Mouse (Mus musculus) cerebellum, adult 2 months (tissue): ENCODE results near the gene Fkbp14. TPM values are rescaled to one million over a fixed set of nuclear protein-coding genes. Genes with fewer than 3 reads are reported as not detected.

ENCODE experiments used
- DNase-seq, 2 experiments: peaks; one replicate each; pipeline ENCODE4 v3.0.0; 2021
- H3K27ac ChIP-seq: fragments of 200-500 bp; 2 replicates; pipeline ENCODE4 v1.5.1; 2012; ENCODE audit warnings: low read length, control low read depth, inconsistent platforms; ENCODE audit not compliant: insufficient read depth
- H3K27me3 ChIP-seq: fragments of 200-500 bp; 2 replicates; pipeline ENCODE4 v1.6.1; 2012; ENCODE audit warnings: inconsistent platforms, mild to moderate bottlenecking, low read length, moderate library complexity; ENCODE audit not compliant: control insufficient read depth, insufficient read depth
- H3K4me1 ChIP-seq: fragments of 200-500 bp; 2 replicates; pipeline ENCODE4 v1.6.1; 2011; ENCODE audit warnings: low read length; ENCODE audit not compliant: control insufficient read depth, insufficient read depth
- H3K4me3 ChIP-seq: fragments of 200-500 bp; replicated peaks from 2 replicates; pipeline ENCODE3; 2011; ENCODE audit warnings: mild to moderate bottlenecking, low read depth, low read length, control low read depth; ENCODE audit not compliant: insufficient read depth
- CTCF ChIP-seq: fragments of 200-500 bp; IDR thresholded peaks from 2 replicates; pipeline ENCODE4 v1.5.1; 2011; ENCODE audit warnings: low read depth, mild to moderate bottlenecking, control low read depth, low read length, moderate library complexity, borderline replicate concordance; ENCODE audit not compliant: insufficient read depth
- POLR2A ChIP-seq: fragments of 200-500 bp; IDR thresholded peaks from 2 replicates; pipeline ENCODE4 v1.6.1; 2011; ENCODE audit warnings: low read length, control low read depth, borderline replicate concordance; ENCODE audit not compliant: insufficient read depth
- WGBS: fragments of 180-500 bp; shearing (Covaris S2); methylation state at CpG from one replicate; pipeline ENCODE4 v1.1.7; 2018; 5-methylcytosine and 5-hydroxymethylcytosine counted together
- polyA plus RNA-seq: library from polyadenylated mRNA; depleted of rRNA; stranded (reverse); fragments of >200 nt; gene quantifications from 2 replicates; pipeline ENCODE4 v1.2.3, GENCODE M21; 2012

Fkbp14 gene
- polyA plus RNA-seq, 1 experiment = 15.7 TPM

DNA sequence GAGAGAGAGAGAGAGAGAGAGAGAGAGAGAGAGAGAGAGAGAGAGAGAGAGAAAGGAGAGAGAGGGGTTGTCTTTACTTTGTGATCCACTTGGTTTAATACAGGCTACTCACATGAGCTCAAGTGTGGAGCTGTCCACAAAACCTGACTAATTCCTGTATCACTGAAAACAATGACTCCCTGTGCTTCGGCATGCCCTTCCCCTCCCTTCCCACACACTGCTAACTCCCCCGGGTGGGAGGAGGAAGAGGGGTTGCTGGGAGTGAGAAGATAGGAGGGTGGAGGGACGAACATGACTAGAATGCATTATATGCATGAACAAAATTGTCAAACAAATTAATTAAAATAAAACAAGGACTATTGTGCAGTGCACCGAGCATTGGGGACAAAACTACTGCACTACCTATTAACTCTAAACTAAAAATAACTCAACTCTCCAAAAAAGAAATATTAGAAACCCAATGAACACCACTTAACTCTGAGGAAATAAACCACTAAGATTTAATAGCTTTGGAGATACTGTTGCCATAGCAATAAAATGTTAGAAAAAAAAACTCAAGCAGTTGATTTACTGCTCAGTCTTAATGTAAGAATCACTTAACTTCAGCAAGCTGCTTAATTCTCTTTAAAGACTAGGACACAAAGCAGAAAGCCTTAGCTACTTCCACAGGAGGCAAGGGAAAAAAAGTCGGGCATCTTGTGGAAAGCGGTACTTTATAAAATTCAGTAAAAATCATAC, 23.7 kb downstream of the Fkbp14 start:
- H3K27me3 ChIP-seq = no peaks in the 10 kb centered on the region
- TF ChIP-seq CTCF (no peak), POLR2A (no peak)
- no peaks in the 10 kb centered on the region for H3K4me1 ChIP-seq
- H3K27ac ChIP-seq = no peak overlapping the region
- H3K4me3 ChIP-seq = no peak overlapping the region
- WGBS = 50% methylated on average over 6 of the region's 6 CpGs
- no peak for DNase-seq

DNA sequence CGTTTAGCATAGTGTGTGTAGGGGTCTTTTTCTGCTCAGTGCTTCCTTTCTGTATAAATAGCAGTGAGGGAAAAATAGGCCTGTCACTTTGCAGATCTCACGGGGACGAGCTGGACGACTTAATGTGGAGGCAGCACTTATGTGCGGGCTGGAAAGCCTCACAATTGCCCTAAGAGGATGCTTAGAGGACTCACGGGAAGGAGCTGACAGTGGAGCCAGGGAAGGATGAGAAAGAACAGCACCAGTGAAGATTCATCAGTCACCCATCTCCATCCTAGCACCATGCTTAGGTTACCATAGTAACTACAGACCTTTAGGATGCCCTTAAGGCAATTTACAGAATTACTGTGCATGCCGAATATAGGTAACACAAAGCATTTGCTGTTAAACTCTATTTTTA, 27.3 kb downstream of the Fkbp14 start:
- H3K4me3 ChIP-seq = no peak overlapping the region
- 71% methylated on average over 7 of the region's 7 CpGs for WGBS
- H3K27ac ChIP-seq = no peak overlapping the region
- no peaks in the 10 kb centered on the region for H3K27me3 ChIP-seq
- TF ChIP-seq CTCF = no peak
- TF ChIP-seq POLR2A = no peak
- H3K4me1 ChIP-seq = no peaks in the 10 kb centered on the region
- DNase-seq = no peak

DNA sequence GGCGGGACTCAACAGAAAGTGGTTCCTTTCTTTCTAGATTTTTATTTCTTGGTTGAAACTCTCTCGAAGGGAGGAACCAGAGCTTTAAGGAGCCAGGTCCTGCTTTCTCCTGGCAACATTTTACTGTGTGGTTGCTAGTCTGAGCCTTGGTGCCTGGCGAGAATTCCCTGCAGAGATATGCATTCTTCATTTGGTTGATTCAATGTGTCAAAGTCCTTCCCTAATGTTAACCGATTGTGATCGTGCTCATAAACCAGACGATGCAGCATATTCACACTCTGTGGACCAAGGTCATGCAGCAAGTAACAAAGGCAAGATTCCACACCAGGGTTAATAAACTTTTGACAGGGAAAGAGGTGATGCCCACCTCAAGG, 30.6 kb downstream of the Fkbp14 start:
- peak overlapping the region; percentile 96 for H3K27ac ChIP-seq
- DNase-seq = no peak
- WGBS = under 1% methylated on average over 6 of the region's 6 CpGs
- no peak for TF ChIP-seq CTCF
- TF ChIP-seq POLR2A = no peak
- peak overlapping the region; percentile 96 for H3K4me3 ChIP-seq
- H3K4me1 ChIP-seq = peaks cover 3% of the 10 kb centered on the region
- no peaks in the 10 kb centered on the region for H3K27me3 ChIP-seq

DNA sequence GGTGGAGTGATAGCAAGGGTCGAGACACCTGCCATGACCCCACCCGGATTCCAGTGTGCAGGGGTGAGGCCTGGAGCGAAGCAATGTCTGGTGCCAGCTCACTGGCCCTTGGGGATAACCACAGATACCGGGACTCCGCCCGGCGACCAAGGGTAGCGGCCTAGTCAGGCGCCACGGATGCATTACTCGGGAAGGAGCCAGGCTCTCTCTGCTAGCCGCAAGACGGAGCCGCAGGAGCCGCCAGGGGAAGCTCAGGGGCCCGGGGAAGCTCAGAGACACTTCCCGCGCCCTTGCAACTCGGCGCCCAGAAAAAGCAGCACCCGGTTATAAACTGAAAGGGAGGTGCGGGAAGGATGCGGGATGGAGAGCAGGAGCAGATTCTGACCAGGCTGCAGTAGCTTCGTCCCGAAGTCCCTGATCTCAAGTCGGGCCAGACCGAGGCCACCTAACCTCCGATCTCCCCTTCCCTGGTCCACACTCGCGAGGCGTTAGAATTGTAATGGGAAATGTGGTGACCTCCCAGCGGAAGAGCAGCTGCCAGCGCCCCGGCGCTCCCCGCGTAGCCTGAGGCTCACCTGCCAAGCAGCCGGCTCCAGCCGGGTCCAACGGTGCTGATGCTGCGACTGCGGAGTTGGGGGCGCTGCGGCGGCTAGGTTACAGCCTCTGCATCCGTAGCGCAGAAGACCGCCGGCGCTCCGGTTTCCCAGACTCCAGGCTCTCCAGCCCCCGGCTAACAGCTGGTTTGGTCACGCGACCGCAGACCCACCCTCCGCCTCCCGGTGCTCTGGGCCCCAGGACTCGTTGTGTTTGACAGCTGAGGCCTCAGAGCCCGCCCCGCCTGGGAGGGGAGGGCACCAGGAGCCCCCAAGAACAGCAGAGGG, 31.2 kb downstream of the Fkbp14 start, which contains the start of gene Scrn1:
Gene Scrn1 (minus strand): TSS at position 825 of the 881 bp plus-strand sequence.
- peak; percentile 81 to 84 for DNase-seq
- Histone ChIP-seq H3K27ac (peak within 1 kb of the TSS; percentile 96), H3K4me1 (peaks cover 3% of the 10 kb centered on the region), H3K27me3 (no peaks in the 10 kb centered on the region), H3K4me3 (peak within 1 kb of the TSS; percentile 96)
- TF ChIP-seq POLR2A (no peak), CTCF (no peak)
- WGBS = under 1% methylated on average over 60 of the region's 60 CpGs

DNA sequence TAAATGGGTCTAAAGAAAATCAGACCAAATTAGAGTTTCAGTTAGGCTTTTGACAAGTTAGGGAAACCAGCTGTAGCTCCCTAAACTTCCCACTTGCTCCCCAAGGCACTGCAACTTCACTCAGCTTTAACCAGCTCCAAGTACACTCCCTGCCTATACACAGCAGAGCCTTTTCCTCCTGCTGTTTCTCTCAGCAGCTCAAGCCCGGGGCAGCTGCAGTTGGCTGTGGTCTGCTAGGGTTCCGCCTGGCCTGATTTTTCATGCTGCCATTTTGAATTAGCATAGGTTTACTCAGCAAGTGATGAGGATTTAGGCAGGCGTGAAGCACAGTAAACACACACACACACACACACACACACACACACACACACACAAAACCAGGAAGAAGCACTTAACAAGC, 32.1 kb downstream of the Fkbp14 start:
- Histone ChIP-seq H3K27me3 (no peaks in the 10 kb centered on the region), H3K27ac (peak overlapping the region; percentile 96), H3K4me3 (peak overlapping the region; percentile 96), H3K4me1 (peaks cover 4% of the 10 kb centered on the region)
- DNase-seq = peak; percentile 63 to 68
- WGBS = 5% methylated on average over 3 of the region's 3 CpGs
- TF ChIP-seq POLR2A (no peak), CTCF (no peak)

DNA sequence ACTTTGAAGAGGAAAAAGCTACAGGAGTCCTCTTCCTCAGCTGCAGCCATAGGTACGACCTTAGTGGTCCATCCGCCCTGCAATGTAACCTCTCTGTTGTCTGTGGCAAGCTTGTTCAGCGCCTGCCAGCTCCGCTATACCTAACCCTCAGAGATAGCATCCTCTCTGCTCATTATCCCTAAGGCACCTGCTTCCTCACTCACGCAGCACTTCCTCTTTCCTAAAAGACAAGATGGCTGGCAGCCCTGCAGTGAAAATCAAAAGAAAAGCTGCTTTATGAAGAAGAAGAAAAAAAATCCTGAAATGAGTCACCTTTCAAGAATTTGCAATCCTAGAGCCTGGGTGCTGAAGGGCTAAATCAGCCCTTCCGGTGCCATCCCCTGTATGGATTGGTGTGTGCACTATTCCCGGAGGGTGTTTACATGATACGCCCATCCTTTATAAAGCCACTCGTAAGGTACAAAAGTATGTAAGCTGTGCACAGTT, 32.6 kb downstream of the Fkbp14 start:
- WGBS = 11% methylated on average over 9 of the region's 9 CpGs
- Histone ChIP-seq H3K4me3 (peak overlapping the region; percentile 96), H3K27me3 (no peaks in the 10 kb centered on the region), H3K27ac (peak overlapping the region; percentile 96), H3K4me1 (peaks cover 9% of the 10 kb centered on the region)
- TF ChIP-seq CTCF (no peak), POLR2A (no peak)
- DNase-seq = peak; percentile 55 to 61

DNA sequence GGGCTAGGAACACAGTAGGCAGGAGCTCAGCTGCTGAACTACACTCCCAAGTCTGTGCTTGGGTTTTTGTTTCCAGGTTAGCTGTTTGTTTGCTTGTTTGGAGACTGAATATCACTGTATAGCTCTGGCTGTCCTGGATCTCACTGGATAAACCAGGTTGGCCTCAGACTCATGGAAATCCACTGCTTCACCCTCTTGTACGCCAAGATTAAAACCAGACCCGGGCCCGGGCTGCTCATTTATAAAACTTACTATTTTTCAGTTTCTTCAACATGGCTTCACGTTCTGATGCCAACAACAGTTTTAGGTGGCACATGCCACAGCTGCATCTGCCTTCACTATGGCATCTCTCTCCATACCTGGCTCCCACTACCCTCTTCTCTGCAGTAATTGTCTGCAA, 33.5 kb downstream of the Fkbp14 start:
- Histone ChIP-seq H3K4me1 (peaks cover 10% of the 10 kb centered on the region), H3K27me3 (no peaks in the 10 kb centered on the region), H3K27ac (peak overlapping the region; percentile 62), H3K4me3 (peak overlapping the region; percentile 53)
- DNase-seq = no peak
- no peak for TF ChIP-seq POLR2A
- TF ChIP-seq CTCF = no peak
- 20% methylated on average over 4 of the region's 4 CpGs for WGBS
